Mouse (Mus musculus) liver, adult 2 months (tissue): ENCODE data around the gene Rgs2.

ENCODE experiments used
- CTCF ChIP-seq: fragments of 200-500 bp; IDR thresholded peaks from 2 replicates; pipeline ENCODE4 v1.5.1; 2011; ENCODE audit warnings: low read depth, low read length, control low read depth
- POLR2A ChIP-seq: fragments of 200-500 bp; IDR thresholded peaks from 2 replicates; pipeline ENCODE4 v1.6.1; 2011; ENCODE audit warnings: low read length, control low read depth; ENCODE audit not compliant: insufficient read depth; ENCODE audit errors: extremely low read depth

DNA sequence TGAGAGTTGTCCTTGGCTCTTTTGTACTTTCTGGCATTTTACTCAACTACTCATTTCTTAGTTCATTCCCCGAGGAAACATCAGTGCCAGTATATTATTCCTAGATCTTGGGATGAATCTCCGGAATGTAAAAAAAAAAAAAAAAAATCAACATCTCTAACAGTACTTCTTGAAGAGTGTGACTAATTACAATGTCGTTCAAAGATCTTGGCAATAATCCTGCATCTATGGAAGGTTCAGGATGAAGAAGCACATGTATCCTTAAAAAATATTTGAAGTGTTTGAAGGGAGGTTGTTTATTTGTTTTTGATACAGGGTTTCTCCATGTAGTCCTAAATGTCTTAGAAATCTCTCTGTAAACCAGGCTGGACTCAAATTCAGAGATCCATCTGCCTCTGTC, 41.7 kb downstream of the Rgs2 start:
- TF ChIP-seq POLR2A (no peak), CTCF (no peak)
